Mouse (Mus musculus) G1E (cell line): ENCODE measurements around the gene Nt5c.

Source experiments
- CTCF ChIP-seq: IDR thresholded peaks from 2 replicates; pipeline ENCODE4 v1.5.1; 2012; ENCODE audit warnings: low read depth, low read length, inconsistent platforms, mixed read lengths
- TAL1 ChIP-seq: conservative IDR thresholded peaks from 2 replicates; pipeline ENCODE4 v1.6.1; 2012; ENCODE audit warnings: low read depth, low read length, inconsistent platforms, mixed read lengths

DNA sequence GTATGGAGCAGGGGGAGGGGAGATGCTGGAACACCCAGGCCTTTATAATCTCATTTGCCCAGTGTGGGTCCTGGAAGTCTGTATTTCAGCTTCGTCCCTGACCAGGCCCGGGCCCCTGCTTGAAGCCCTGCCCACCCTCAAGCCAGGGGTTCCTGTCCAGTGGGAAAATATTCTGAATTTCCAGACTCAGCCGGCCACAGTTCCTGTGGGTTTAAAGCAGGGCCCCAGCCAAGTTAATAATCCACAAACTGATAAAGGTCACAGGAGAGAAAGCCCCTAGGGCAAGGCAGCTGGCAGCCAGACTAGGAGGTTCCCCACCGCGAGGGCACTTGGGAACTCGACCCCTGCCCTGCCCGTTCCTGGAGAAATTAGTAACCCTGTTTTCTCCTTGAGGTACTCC lies 42.7 kb downstream of the Nt5c start:
- TF ChIP-seq CTCF (no peak), TAL1 (no peak)
